Mouse (Mus musculus) G1E (cell line): ENCODE data around the gene Bloc1s1. TPM values are rescaled to one million over a fixed set of nuclear protein-coding genes. Genes with fewer than 3 reads are reported as not detected.

Experiments
- ATAC-seq: 2 replicates; pipeline ENCODE4 v1.8.0; 2016; ENCODE audit warnings: mild to moderate bottlenecking; ENCODE audit not compliant: insufficient number of reproducible peaks, poor library complexity, low FRiP score, severe bottlenecking; ENCODE audit errors: extremely low read depth
- DNase-seq: peaks from one replicate; pipeline ENCODE4 v3.0.0; 2012; ENCODE audit warnings: low spot score
- H3K27me3 ChIP-seq: 2 replicates; pipeline ENCODE4 v1.6.1; 2012; ENCODE audit warnings: mild to moderate bottlenecking, low read length, inconsistent platforms; ENCODE audit not compliant: insufficient read depth
- H3K36me3 ChIP-seq: replicated peaks from 2 replicates; pipeline ENCODE3; 2012; ENCODE audit warnings: mild to moderate bottlenecking, inconsistent platforms
- H3K4me1 ChIP-seq: 2 replicates; pipeline ENCODE4 v1.6.1; 2012; ENCODE audit warnings: low read depth, low read length, inconsistent platforms, mixed read lengths; ENCODE audit not compliant: insufficient read depth
- H3K4me3 ChIP-seq: 2 replicates; pipeline ENCODE4 v1.5.1; 2012; ENCODE audit warnings: low read depth, mild to moderate bottlenecking, inconsistent platforms, low read length, moderate library complexity, mixed read lengths
- H3K9me3 ChIP-seq: replicated peaks from 2 replicates; pipeline ENCODE4 v1.6.1; 2012; ENCODE audit warnings: inconsistent platforms
- CTCF ChIP-seq: IDR thresholded peaks from 2 replicates; pipeline ENCODE4 v1.5.1; 2012; ENCODE audit warnings: low read depth, low read length, inconsistent platforms, mixed read lengths
- GATA1 ChIP-seq: IDR thresholded peaks from 2 replicates; pipeline ENCODE4 v1.6.1; 2012; ENCODE audit warnings: borderline replicate concordance, low read length, inconsistent platforms, mixed read lengths
- GATA2 ChIP-seq: IDR thresholded peaks from 2 replicates; pipeline ENCODE4 v1.6.1; 2012; ENCODE audit warnings: low read depth, low read length, inconsistent platforms, borderline replicate concordance
- POLR2AphosphoS5 ChIP-seq: IDR thresholded peaks from 2 replicates; pipeline ENCODE4 v1.6.1; 2012; ENCODE audit warnings: low read depth, low read length, inconsistent platforms; ENCODE audit not compliant: insufficient replicate concordance
- TAL1 ChIP-seq: conservative IDR thresholded peaks from 2 replicates; pipeline ENCODE4 v1.6.1; 2012; ENCODE audit warnings: low read depth, low read length, inconsistent platforms, mixed read lengths
- polyA plus RNA-seq: library from polyadenylated mRNA; stranded (reverse); fragments of >175 nt; gene quantifications from 2 replicates; pipeline ENCODE4 v1.2.3, GENCODE M21; 2012
- total RNA-seq, 2 experiments: library from RNA; stranded (forward) in 1 of 2; stranded (reverse) in 1 of 2; fragments of 200-1000 nt in 1 of 2; fragments of >200 nt in 1 of 2; fragmentation: Nextera tagmentation in 1 of 2; gene quantifications; 2 replicates each; pipeline ENCODE4 v1.2.3; 2014 to 2017

Bloc1s1 gene
- total and polyA plus RNA-seq, 3 experiments = 46.7 to 121 (median 116) TPM

DNA sequence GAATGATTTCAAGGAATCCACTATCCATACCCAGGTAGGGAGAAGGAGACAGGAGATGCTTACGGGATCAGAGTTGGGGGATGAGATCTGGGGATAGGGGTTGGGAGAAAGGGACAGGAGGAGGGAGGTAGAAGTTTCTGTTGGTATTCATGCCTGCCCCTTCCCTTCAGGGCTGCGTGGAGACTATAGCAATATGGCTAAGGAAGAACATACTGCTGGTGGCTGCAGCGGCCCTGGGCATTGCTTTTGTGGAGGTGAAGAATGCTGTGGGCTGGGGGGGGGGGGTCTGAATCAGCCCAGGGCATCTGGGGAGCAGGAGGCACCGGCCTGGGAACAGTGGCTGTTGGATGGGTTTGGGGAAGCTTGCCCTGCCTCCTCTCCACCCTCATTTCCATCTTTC is 11.6 kb downstream of the Bloc1s1 start:
- Histone ChIP-seq H3K4me1 (peaks cover 6% of the 10 kb centered on the region), H3K9me3 (no peaks in the 10 kb centered on the region), H3K4me3 (no peak overlapping the region), H3K36me3 (peaks cover 7% of the 10 kb centered on the region), H3K27me3 (peaks cover 54% of the 10 kb centered on the region)
- DNase-seq = no peak
- no peak for ATAC-seq
- TF ChIP-seq GATA1 = no peak
- no peak for TF ChIP-seq CTCF
- TF ChIP-seq GATA2 = no peak
- TF ChIP-seq TAL1 = no peak
- TF ChIP-seq POLR2AphosphoS5 = no peak

GRCm38 (mm10) chr10:128911430-128911829 is 12.4 kb downstream of the Bloc1s1 start:
- Histone ChIP-seq H3K9me3 (no peaks in the 10 kb centered on the region), H3K4me3 (no peak overlapping the region), H3K27me3 (peaks cover 54% of the 10 kb centered on the region), H3K4me1 (peaks cover 6% of the 10 kb centered on the region), H3K36me3 (no peaks in the 10 kb centered on the region)
- TF ChIP-seq TAL1 (no peak), GATA2 (no peak), POLR2AphosphoS5 (no peak), CTCF (no peak), GATA1 (no peak)
- ATAC-seq (no peak), DNase-seq (no peak)

GRCm38 (mm10) chr10:128910066-128910841 is 13.6 kb downstream of the Bloc1s1 start:
- Histone ChIP-seq H3K36me3 (no peaks in the 10 kb centered on the region), H3K9me3 (no peaks in the 10 kb centered on the region), H3K27me3 (peaks cover 64% of the 10 kb centered on the region), H3K4me1 (peaks cover 6% of the 10 kb centered on the region), H3K4me3 (no peak overlapping the region)
- ATAC-seq (no peak), DNase-seq (no peak)
- TF ChIP-seq GATA2 = no peak
- no peak for TF ChIP-seq POLR2AphosphoS5

- Histone ChIP-seq H3K4me1 (peaks cover 6% of the 10 kb centered on the region), H3K9me3 (no peaks in the 10 kb centered on the region), H3K4me3 (no peak overlapping the region), H3K36me3 (no peaks in the 10 kb centered on the region), H3K27me3 (peaks cover 68% of the 10 kb centered on the region)
- DNase-seq (no peak), ATAC-seq (no peak)
- TF ChIP-seq GATA1 = no peak
- TF ChIP-seq CTCF = no peak
- TF ChIP-seq POLR2AphosphoS5 = no peak
- TF ChIP-seq TAL1 = no peak
Measured at GRCm38 (mm10) chr10:128909567-128910028, 14.2 kb downstream of the Bloc1s1 start.

GRCm38 (mm10) chr10:128908778-128909448 is 14.9 kb downstream of the Bloc1s1 start:
- ATAC-seq = no peak
- H3K9me3 ChIP-seq = no peaks in the 10 kb centered on the region
- no peak for DNase-seq
- H3K36me3 ChIP-seq = no peaks in the 10 kb centered on the region
- H3K4me1 ChIP-seq = peaks cover 6% of the 10 kb centered on the region
- peaks cover 73% of the 10 kb centered on the region for H3K27me3 ChIP-seq
- TF ChIP-seq TAL1 (no peak), POLR2AphosphoS5 (no peak), GATA2 (no peak), GATA1 (no peak), CTCF (no peak)
- no peak overlapping the region for H3K4me3 ChIP-seq

- H3K4me3 ChIP-seq = no peak overlapping the region
Measured at GRCm38 (mm10) chr10:128904812-128905211, 19.0 kb downstream of the Bloc1s1 start.

More at GRCm38 (mm10) chr10:128904812-128905211, 19.0 kb downstream of the Bloc1s1 start:
- no peak for TF ChIP-seq GATA1
- TF ChIP-seq GATA2 = no peak
- TF ChIP-seq POLR2AphosphoS5 = no peak
- no peak for TF ChIP-seq CTCF
- no peak for TF ChIP-seq TAL1
- no peak for ATAC-seq
- Histone ChIP-seq H3K27me3 (peaks cover 50% of the 10 kb centered on the region), H3K9me3 (no peaks in the 10 kb centered on the region), H3K4me1 (peaks cover 5% of the 10 kb centered on the region), H3K36me3 (no peaks in the 10 kb centered on the region)
- no peak for DNase-seq
